Mouse (Mus musculus) midbrain, embryonic 13.5 days (tissue): ENCODE data around the gene Zfp174. TPM values are rescaled to one million over a fixed set of nuclear protein-coding genes. Genes with fewer than 3 reads are reported as not detected.

ENCODE experiments used
- ATAC-seq: fragments of 200-750 bp; cut with Nextera tagmentation; 2 replicates; pipeline ENCODE4 v1.8.0; 2017; ENCODE audit warnings: mild to moderate bottlenecking, moderate TSS enrichment, moderate library complexity
- H3K27ac ChIP-seq: fragments of 300-500 bp; sonication (generic); 2 replicates; pipeline ENCODE4 v1.5.1; 2015; ENCODE audit warnings: inconsistent platforms, mild to moderate bottlenecking, moderate library complexity
- H3K27me3 ChIP-seq: fragments of 300-500 bp; sonication (generic); 2 replicates; pipeline ENCODE4 v1.6.1; 2015; ENCODE audit warnings: mild to moderate bottlenecking, inconsistent platforms
- H3K36me3 ChIP-seq: fragments of 300-500 bp; sonication (generic); 2 replicates; pipeline ENCODE4 v1.6.1; 2015; ENCODE audit warnings: mild to moderate bottlenecking, inconsistent platforms
- H3K4me1 ChIP-seq: fragments of 300-500 bp; sonication (generic); replicated peaks from 2 replicates; pipeline ENCODE4 v1.6.1; 2015; ENCODE audit warnings: inconsistent platforms
- H3K4me2 ChIP-seq: fragments of 300-500 bp; sonication (generic); replicated peaks from 2 replicates; pipeline ENCODE4 v1.6.1; 2015; ENCODE audit warnings: moderate library complexity, mild to moderate bottlenecking, inconsistent platforms
- H3K4me3 ChIP-seq: fragments of 300-500 bp; sonication (generic); replicated peaks from 2 replicates; pipeline ENCODE4 v1.5.1; 2015; ENCODE audit warnings: mild to moderate bottlenecking, inconsistent platforms
- H3K9ac ChIP-seq: fragments of 300-500 bp; sonication (generic); replicated peaks from 2 replicates; pipeline ENCODE4 v1.6.1; 2015; ENCODE audit warnings: mild to moderate bottlenecking, inconsistent platforms
- H3K9me3 ChIP-seq: fragments of 300-500 bp; sonication (generic); 2 replicates; pipeline ENCODE4 v1.6.1; 2016; ENCODE audit warnings: mild to moderate bottlenecking, inconsistent platforms
- WGBS: fragments of 180-500 bp; shearing (Covaris S2); methylation state at CpG from one replicate; pipeline ENCODE4 v1.1.7; 2015; 5-methylcytosine and 5-hydroxymethylcytosine counted together
- polyA plus RNA-seq: library from polyadenylated mRNA; unstranded; fragments of >200 nt; fragmentation: Nextera tagmentation; extraction: Ambion mirVana; gene quantifications from 2 replicates; pipeline ENCODE4 v1.2.1, GENCODE M21; 2015

Gene Zfp174
- polyA plus RNA-seq, 1 experiment from 2014 or later = 2.2 TPM

GRCm38 (mm10) chr16:3891621-3892295, 44.7 kb downstream of the Zfp174 start:
- Histone ChIP-seq H3K9me3 (no peaks in the 10 kb centered on the region), H3K27ac (no peak overlapping the region), H3K4me1 (no peaks in the 10 kb centered on the region), H3K4me3 (no peak overlapping the region), H3K4me2 (no peak overlapping the region), H3K9ac (no peak overlapping the region), H3K36me3 (peaks cover 22% of the 10 kb centered on the region), H3K27me3 (no peaks in the 10 kb centered on the region)
- no peak for ATAC-seq
- 92% methylated on average over 14 of the region's 14 CpGs for WGBS

- Histone ChIP-seq H3K27me3 (no peaks in the 10 kb centered on the region), H3K4me3 (no peak overlapping the region), H3K36me3 (peaks cover 41% of the 10 kb centered on the region), H3K4me2 (no peak overlapping the region), H3K9ac (no peak overlapping the region), H3K9me3 (no peaks in the 10 kb centered on the region), H3K4me1 (no peaks in the 10 kb centered on the region), H3K27ac (no peak overlapping the region)
- no peak for ATAC-seq
- WGBS = 89% methylated on average over 3 of the region's 3 CpGs
These were observed 46.7 kb downstream of the Zfp174 start for GRCm38 (mm10) chr16:3893739-3894138.

GRCm38 (mm10) chr16:3895173-3895792, 48.2 kb downstream of the Zfp174 start:
- Histone ChIP-seq H3K4me2 (no peak overlapping the region), H3K9ac (no peak overlapping the region), H3K4me3 (no peak overlapping the region), H3K27ac (no peak overlapping the region), H3K4me1 (no peaks in the 10 kb centered on the region), H3K27me3 (no peaks in the 10 kb centered on the region), H3K9me3 (no peaks in the 10 kb centered on the region), H3K36me3 (peaks cover 57% of the 10 kb centered on the region)
- no peak for ATAC-seq
- WGBS = 90% methylated on average over 9 of the region's 9 CpGs

GRCm38 (mm10) chr16:3896046-3896445, 49.0 kb downstream of the Zfp174 start:
- no peak for ATAC-seq
- Histone ChIP-seq H3K4me2 (no peak overlapping the region), H3K4me3 (no peak overlapping the region), H3K4me1 (no peaks in the 10 kb centered on the region), H3K9me3 (no peaks in the 10 kb centered on the region), H3K27me3 (no peaks in the 10 kb centered on the region), H3K27ac (no peak overlapping the region), H3K36me3 (peaks cover 64% of the 10 kb centered on the region), H3K9ac (no peak overlapping the region)
- 89% methylated on average over 6 of the region's 6 CpGs for WGBS

- no peak for ATAC-seq
- WGBS = 82% methylated on average over 1 of the region's 1 CpGs
These were observed 49.5 kb downstream of the Zfp174 start for GRCm38 (mm10) chr16:3896553-3896952.

GRCm38 (mm10) chr16:3907471-3907870, 60.4 kb downstream of the Zfp174 start:
- Histone ChIP-seq H3K4me1 (peaks cover 21% of the 10 kb centered on the region), H3K4me3 (no peak overlapping the region), H3K36me3 (peaks cover 47% of the 10 kb centered on the region), H3K27ac (no peak overlapping the region), H3K4me2 (peak overlapping the region; percentile 77; the same call in 1 of the 2 replicates), H3K9ac (0 out of 2 replicates have a peak overlapping the region, but pooled peaks have one; percentile 7), H3K9me3 (no peaks in the 10 kb centered on the region), H3K27me3 (no peaks in the 10 kb centered on the region)
- WGBS = 77% methylated on average over 2 of the region's 2 CpGs
- ATAC-seq = no peak

More at GRCm38 (mm10) chr16:3896553-3896952, 49.5 kb downstream of the Zfp174 start:
- H3K4me2 ChIP-seq = no peak overlapping the region
- H3K27ac ChIP-seq = no peak overlapping the region
- H3K27me3 ChIP-seq = no peaks in the 10 kb centered on the region
- no peak overlapping the region for H3K4me3 ChIP-seq
- H3K4me1 ChIP-seq = no peaks in the 10 kb centered on the region
- H3K9me3 ChIP-seq = no peaks in the 10 kb centered on the region
- no peak overlapping the region for H3K9ac ChIP-seq
- peaks cover 69% of the 10 kb centered on the region for H3K36me3 ChIP-seq

Other genes with a start within 250 kb of the Zfp174 start
- gene Mefv, start 129.2 kb upstream of the Zfp174 start, polyA plus RNA-seq = not detected in 2 replicates
- 61.1 and 63.5 TPM in 2 replicates for gene Zfp263, start 103.2 kb upstream of the Zfp174 start, polyA plus RNA-seq
- gene Olfr15, start 16.4 kb upstream of the Zfp174 start, polyA plus RNA-seq = not detected in 2 replicates
- 79.7 and 80.5 TPM in 2 replicates for gene Naa60, start 25.1 kb downstream of the Zfp174 start, polyA plus RNA-seq
- gene Zfp597, start 37.3 kb downstream of the Zfp174 start, polyA plus RNA-seq = 15.2 and 17.5 TPM in 2 replicates
- 1.6 and 4.9 TPM in 2 replicates for gene Gm20695, start 37.4 kb downstream of the Zfp174 start, polyA plus RNA-seq
- gene 1700037C18Rik, start 61.4 kb downstream of the Zfp174 start, polyA plus RNA-seq = 11.1 and 12.2 TPM in 2 replicates
- gene Cluap1, start 61.5 kb downstream of the Zfp174 start, polyA plus RNA-seq = 33.2 and 33.4 TPM in 2 replicates
- gene Nlrc3, start 129.4 kb downstream of the Zfp174 start, polyA plus RNA-seq = 0.90 and 1.0 TPM in 2 replicates
- 24.7 and 25.3 TPM in 2 replicates for gene Slx4, start 156.5 kb downstream of the Zfp174 start, polyA plus RNA-seq
- 5.1 and 7.1 TPM in 2 replicates for gene Dnase1, start 189.7 kb downstream of the Zfp174 start, polyA plus RNA-seq
- gene Trap1, start 230.6 kb downstream of the Zfp174 start, polyA plus RNA-seq = 48.4 and 51.2 TPM in 2 replicates